Mouse (Mus musculus): ENCODE data around the gene Marc1.

Gene Marc1

GRCm38 (mm10) chr1:184810780-184811575, at the start of gene Marc1:
TSS of gene Marc1 (minus strand) at chr1:184811313.
- peak; percentile 26 for DNase-seq (ENCODE audit: low spot score)

- DNase-seq (ENCODE audit: low spot score), result no peak
These were observed 49.2 kb upstream of the Marc1 start for GRCm38 (mm10) chr1:184860276-184860675.

- no peak for DNase-seq (ENCODE audit: low spot score)
These were observed 47.1 kb upstream of the Marc1 start for GRCm38 (mm10) chr1:184858253-184858652.

DNA sequence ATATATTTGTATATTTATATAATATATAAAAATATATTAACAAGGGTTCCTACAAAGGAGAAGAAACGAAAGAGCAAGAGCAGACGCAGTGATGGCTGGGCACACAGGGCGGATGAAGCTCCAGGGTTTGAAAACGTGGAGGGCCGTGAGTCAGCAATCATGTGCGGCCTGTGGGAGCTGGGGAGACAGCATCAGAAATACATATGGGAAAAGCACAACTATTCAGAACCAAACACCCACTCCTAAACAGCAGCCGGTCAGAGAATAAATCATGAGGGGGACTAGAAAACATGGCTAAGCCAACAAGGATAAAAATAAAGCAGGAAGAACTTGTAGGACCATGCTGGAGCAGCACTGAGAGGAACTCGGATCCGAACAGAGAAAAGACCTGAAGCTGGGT, 46.1 kb upstream of the Marc1 start:
- no peak for DNase-seq (ENCODE audit: low spot score)

GRCm38 (mm10) chr1:184853922-184854321, 42.8 kb upstream of the Marc1 start:
- DNase-seq (ENCODE audit: low spot score), result no peak

DNA sequence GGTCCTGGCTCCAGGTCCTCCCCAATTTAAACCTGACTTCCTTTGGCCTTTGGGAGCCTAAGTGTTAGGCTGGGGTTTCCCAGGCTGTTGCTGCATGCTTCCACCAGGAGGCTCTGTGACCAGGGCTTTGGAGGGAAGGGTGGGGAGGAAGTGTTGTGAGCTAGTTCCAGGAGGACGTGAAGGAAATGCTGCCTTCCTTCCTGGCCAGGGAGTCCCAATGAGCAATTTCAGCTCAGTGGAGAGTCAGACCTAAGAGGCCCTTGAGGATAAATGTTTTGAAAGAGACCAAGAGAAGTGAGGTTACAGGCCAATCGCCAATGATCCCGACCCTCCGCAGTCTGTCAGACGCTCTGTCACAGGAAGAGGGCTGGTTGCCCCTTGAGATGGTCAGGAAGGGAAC, 42.2 kb upstream of the Marc1 start:
- DNase-seq (ENCODE audit: low spot score), result peak; percentile 68

- peak; percentile 87 for DNase-seq (ENCODE audit: low spot score)
These were observed 40.9 kb upstream of the Marc1 start for GRCm38 (mm10) chr1:184851741-184852618.

DNA sequence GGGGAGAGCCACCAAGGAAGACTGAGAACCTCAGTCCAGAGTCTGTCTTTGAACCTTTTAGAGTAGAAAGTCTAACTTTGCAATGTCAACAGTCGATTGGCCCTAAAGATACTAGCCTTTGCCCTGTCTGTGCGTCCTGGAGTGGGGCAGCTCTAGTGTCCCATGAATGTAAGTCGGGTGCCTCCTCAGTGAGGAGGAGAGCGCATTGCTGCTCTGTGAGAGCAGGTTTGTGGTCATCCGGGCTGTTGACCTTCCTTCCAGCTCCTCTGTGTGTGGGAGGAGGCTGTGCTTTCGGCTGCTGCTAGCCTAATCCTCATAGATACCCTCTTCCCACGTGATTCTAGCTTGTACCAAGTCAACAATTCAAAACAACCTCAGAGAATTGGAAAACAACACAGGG, 40.1 kb upstream of the Marc1 start:
- no peak for DNase-seq (ENCODE audit: low spot score)

GRCm38 (mm10) chr1:184846973-184847372, 35.9 kb upstream of the Marc1 start:
- no peak for DNase-seq (ENCODE audit: low spot score)

- no peak for DNase-seq (ENCODE audit: low spot score)
These were observed 35.1 kb upstream of the Marc1 start, which contains the start of gene Marc2 for GRCm38 (mm10) chr1:184846092-184846750. TSS of gene Marc2 (minus strand) at chr1:184846451.

- DNase-seq (ENCODE audit: low spot score), result peak; percentile 92
These were observed 34.3 kb upstream of the Marc1 start for GRCm38 (mm10) chr1:184845111-184846071.

DNA sequence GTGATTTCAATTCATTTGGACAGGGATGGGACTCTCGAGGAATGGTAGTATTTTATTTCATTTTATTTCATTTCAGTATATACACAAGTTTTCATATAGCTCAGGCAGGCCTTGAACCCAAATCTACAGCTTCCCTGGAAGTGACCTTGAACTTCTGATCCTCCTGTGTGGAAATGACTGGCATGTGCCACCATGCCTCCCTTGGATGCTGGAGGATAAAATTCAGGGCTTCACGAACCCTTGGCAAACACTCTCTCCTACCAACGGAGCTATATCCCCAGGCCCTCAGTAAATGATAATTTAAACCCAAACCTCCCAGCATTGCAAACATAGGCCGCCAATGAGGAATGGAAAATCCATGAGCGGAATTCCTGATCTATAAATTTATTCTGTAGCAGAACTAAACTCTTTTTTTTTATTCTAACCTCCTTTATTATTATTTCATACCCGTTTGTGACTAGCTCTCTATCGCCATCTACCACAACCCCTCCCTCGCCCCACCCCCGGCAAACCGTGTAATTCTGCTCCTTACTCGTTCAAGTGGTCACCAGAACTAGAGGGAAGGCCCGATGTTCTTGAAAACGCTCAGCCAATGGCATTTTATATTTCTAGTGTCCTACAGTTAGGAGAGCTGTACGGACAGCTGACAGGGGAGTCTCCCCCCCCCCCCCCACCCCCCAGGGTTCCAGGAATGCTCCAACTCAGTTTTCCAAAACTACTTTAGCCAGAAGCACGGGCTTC, 33.4 kb upstream of the Marc1 start:
- DNase-seq (ENCODE audit: low spot score), result no peak

DNA sequence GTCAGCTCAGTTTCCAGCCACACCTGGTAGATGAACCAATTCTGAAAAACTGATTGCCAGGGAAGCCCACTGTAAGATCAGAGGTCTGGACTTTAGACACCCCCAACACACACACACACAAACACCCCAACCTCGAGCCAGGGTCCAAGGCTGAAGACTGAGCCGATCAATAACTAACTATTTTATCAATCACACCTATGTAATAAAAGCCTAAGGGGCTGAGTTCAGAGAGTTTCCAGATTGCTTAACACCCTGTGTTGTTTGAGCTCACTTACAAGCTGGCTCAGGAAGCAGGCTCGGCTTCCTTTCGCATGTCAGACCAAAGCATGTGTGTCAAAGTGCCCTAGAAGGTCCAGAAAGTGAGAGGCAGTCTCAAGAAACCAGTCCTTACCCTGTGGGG, 26.5 kb upstream of the Marc1 start:
- no peak for DNase-seq (ENCODE audit: low spot score)

DNA sequence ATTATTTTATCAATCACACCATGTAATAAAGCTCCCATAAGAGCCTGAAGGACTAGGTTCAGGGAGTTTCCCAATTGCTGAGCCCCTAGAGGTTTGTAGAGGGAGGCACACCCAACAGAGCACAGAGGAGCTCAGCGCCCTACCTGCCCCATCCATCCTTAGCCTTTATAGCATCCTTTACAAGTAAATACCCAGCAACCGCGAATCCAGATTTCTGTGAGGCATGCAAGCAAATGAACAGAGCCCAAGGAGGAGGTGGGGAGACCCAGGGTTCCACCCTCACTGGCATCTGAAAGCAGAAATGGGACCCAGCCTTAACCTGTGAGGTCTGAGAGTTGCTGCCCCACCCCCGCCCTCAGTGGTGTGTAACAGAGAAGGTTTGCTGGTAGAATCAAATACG, 25.2 kb upstream of the Marc1 start:
- DNase-seq (ENCODE audit: low spot score), result no peak

GRCm38 (mm10) chr1:184833499-184833898, 22.4 kb upstream of the Marc1 start:
- no peak for DNase-seq (ENCODE audit: low spot score)

- peak; percentile 39 for DNase-seq (ENCODE audit: low spot score)
These were observed 21.1 kb upstream of the Marc1 start for GRCm38 (mm10) chr1:184832211-184832610.

DNA sequence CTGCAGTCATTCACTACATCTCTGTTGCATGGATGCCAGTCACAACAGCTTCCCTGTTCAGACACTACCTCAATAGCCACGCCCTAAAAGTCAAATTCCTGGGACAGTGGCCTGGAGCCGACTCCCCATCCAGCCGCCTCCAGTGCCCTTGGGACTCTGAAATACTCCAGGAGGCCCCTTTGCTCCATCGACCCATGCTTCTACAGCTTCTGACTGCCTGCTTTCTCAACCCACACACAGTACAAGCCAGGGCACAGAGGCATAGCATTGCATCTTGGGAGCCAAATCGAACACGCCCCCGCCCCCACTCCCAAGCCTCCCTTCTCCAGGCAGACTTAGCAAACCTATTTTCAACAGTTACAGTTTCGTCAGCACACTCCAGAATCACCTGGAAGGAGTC, 18.8 kb upstream of the Marc1 start:
- no peak for DNase-seq (ENCODE audit: low spot score)

DNA sequence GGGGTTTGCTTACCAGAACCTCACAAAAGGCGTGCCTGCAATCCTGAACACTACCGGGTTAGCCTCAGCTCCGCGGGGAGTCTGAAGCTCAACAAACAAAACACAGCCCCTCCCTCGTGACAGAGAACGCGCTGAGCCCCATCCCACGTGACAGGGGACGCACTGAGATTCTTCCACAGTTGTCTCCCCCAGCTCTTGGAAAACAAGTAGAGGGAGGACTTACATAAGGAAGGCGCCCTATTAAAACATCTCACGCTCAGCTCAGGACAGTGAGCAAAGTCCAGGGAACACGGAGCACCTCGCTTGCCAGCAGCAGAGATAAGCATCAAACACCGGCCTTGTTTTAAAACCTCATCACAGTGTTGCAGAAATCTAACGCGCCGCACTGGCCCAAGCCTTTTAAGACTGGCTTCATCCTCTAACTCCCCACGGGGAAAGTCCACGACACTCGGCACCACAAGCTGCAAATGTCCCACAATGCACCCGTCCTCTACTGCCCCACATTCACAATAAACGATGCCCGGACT, 16.1 kb upstream of the Marc1 start:
- peak; percentile 55 for DNase-seq (ENCODE audit: low spot score)

DNA sequence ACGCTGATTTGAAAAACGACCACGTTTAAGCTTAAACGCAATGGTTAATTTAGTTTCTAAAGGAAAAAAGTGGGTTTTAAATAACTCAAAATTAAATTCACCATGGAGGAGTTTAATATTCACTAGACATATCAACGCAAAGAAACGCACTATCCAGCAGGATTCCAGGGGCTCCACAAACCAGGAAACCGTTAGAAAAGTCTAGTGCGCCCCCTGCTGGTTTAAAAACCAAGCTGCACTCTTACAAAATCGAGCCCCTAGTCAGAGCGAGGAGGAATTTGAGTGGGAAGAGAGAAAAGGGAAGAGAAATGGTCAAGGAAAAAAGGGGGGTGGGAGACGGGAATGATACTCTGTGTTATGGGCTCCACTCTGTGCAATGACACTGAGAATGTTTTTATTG, 14.0 kb upstream of the Marc1 start:
- peak; percentile 75 for DNase-seq (ENCODE audit: low spot score)

DNA sequence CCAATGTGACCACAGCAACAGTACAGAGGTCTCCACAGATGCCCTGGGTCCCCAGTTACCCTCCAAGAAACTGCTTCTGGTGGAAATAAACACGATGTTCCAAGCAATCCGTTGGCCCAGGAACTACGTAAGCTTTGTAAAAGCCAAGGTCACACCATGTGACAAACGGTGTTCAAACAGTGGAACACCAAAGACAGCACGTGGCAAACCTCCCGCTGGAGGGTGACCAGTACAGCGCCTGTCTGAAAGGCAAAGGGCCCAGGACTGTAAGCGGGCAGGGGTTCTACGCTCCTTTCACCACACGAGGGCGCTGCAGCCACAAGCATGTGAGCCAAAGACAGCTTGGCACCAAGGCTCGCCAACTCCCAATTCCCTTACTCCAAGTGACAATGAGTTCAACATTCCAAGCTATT, 13.3 kb upstream of the Marc1 start:
- DNase-seq (ENCODE audit: low spot score), result peak; percentile 92

Measured in retina, embryonic 14.5 days (tissue).